Mouse (Mus musculus) neural tube, embryonic 12.5 days (tissue): ENCODE measurements at regions not wholly inside any gene's neighbourhood (a gene's known extent, or its start where the extent isn't known, plus 50 kb on each side); places are given as distances from the start of the nearest gene placed in this dataset.

Source experiments
- ATAC-seq: fragments of 200-750 bp; cut with Nextera tagmentation; 2 replicates; pipeline ENCODE4 v1.8.0; 2017; ENCODE audit warnings: low read depth, mild to moderate bottlenecking, moderate TSS enrichment, moderate library complexity; ENCODE audit not compliant: low FRiP score
- H3K27ac ChIP-seq: fragments of 300-500 bp; sonication (generic); 2 replicates; pipeline ENCODE4 v1.5.1; 2016
- H3K27me3 ChIP-seq: fragments of 300-500 bp; sonication (generic); replicated peaks from 2 replicates; pipeline ENCODE4 v1.6.1; 2016; ENCODE audit warnings: mild to moderate bottlenecking
- H3K36me3 ChIP-seq: fragments of 300-500 bp; sonication (generic); 2 replicates; pipeline ENCODE4 v1.6.1; 2016; ENCODE audit warnings: mild to moderate bottlenecking
- H3K4me1 ChIP-seq: fragments of 300-500 bp; sonication (generic); 2 replicates; pipeline ENCODE4 v1.6.1; 2016
- H3K4me2 ChIP-seq: fragments of 300-500 bp; sonication (generic); replicated peaks from 2 replicates; pipeline ENCODE4 v1.6.1; 2016; ENCODE audit warnings: mild to moderate bottlenecking
- H3K4me3 ChIP-seq: fragments of 300-500 bp; sonication (generic); 2 replicates; pipeline ENCODE4 v1.5.1; 2016
- H3K9ac ChIP-seq: fragments of 300-500 bp; sonication (generic); 2 replicates; pipeline ENCODE4 v1.6.1; 2016; ENCODE audit warnings: mild to moderate bottlenecking
- H3K9me3 ChIP-seq: fragments of 300-500 bp; sonication (generic); 2 replicates; pipeline ENCODE4 v1.6.1; 2016; ENCODE audit warnings: mild to moderate bottlenecking
- WGBS: fragments of 180-500 bp; shearing (Covaris S2); methylation state at CpG from one replicate; pipeline ENCODE4 v1.1.7; 2016; 5-methylcytosine and 5-hydroxymethylcytosine counted together

GRCm38 (mm10) chr5:47794639-47795272 is 188.2 kb upstream of the Slit2 start:
- H3K4me1 ChIP-seq = no peaks in the 10 kb centered on the region
- H3K9ac ChIP-seq = no peak overlapping the region
- no peaks in the 10 kb centered on the region for H3K9me3 ChIP-seq
- no peak overlapping the region for H3K4me3 ChIP-seq
- H3K4me2 ChIP-seq = no peak overlapping the region
- H3K27ac ChIP-seq = no peak overlapping the region
- WGBS = 90% methylated on average over 6 of the region's 6 CpGs
- no peaks in the 10 kb centered on the region for H3K36me3 ChIP-seq
- ATAC-seq = no peak
- H3K27me3 ChIP-seq = no peaks in the 10 kb centered on the region

- H3K9me3 ChIP-seq = no peaks in the 10 kb centered on the region
- H3K36me3 ChIP-seq = no peaks in the 10 kb centered on the region
- no peaks in the 10 kb centered on the region for H3K4me1 ChIP-seq
- no peak overlapping the region for H3K9ac ChIP-seq
- WGBS = 85% methylated on average over 3 of the region's 3 CpGs
- ATAC-seq = no peak
- H3K4me2 ChIP-seq = no peak overlapping the region
- no peak overlapping the region for H3K27ac ChIP-seq
- no peaks in the 10 kb centered on the region for H3K27me3 ChIP-seq
- H3K4me3 ChIP-seq = no peak overlapping the region
Observed at GRCm38 (mm10) chr5:47795273-47795672, 187.7 kb upstream of the Slit2 start.

GRCm38 (mm10) chr5:47820936-47821335 is 162.0 kb upstream of the Slit2 start:
- WGBS = 83% methylated on average over 1 of the region's 1 CpGs

GRCm38 (mm10) chr5:47837998-47838397 is 144.9 kb upstream of the Slit2 start:
- H3K4me1 ChIP-seq = no peaks in the 10 kb centered on the region
- no peaks in the 10 kb centered on the region for H3K27me3 ChIP-seq
- no peak overlapping the region for H3K9ac ChIP-seq
- no peaks in the 10 kb centered on the region for H3K9me3 ChIP-seq
- H3K36me3 ChIP-seq = no peaks in the 10 kb centered on the region
- no peak overlapping the region for H3K4me3 ChIP-seq
- WGBS = 93% methylated on average over 3 of the region's 3 CpGs
- H3K27ac ChIP-seq = no peak overlapping the region
- H3K4me2 ChIP-seq = no peak overlapping the region
- no peak for ATAC-seq

More at GRCm38 (mm10) chr5:47820936-47821335, 162.0 kb upstream of the Slit2 start:
- H3K36me3 ChIP-seq = no peaks in the 10 kb centered on the region
- H3K4me1 ChIP-seq = no peaks in the 10 kb centered on the region
- no peaks in the 10 kb centered on the region for H3K27me3 ChIP-seq
- no peak overlapping the region for H3K4me2 ChIP-seq
- H3K4me3 ChIP-seq = no peak overlapping the region
- no peak for ATAC-seq
- H3K9ac ChIP-seq = no peak overlapping the region
- H3K27ac ChIP-seq = no peak overlapping the region
- no peaks in the 10 kb centered on the region for H3K9me3 ChIP-seq

- Histone ChIP-seq H3K4me3 (no peak overlapping the region), H3K9me3 (no peaks in the 10 kb centered on the region), H3K27me3 (no peaks in the 10 kb centered on the region), H3K4me1 (no peaks in the 10 kb centered on the region), H3K4me2 (no peak overlapping the region), H3K36me3 (no peaks in the 10 kb centered on the region), H3K27ac (no peak overlapping the region), H3K9ac (no peak overlapping the region)
- WGBS = 58% methylated on average over 5 of the region's 5 CpGs
- ATAC-seq = no peak
Observed at GRCm38 (mm10) chr5:47869701-47870100, 113.2 kb upstream of the Slit2 start.
